Mouse (Mus musculus) heart, postnatal 0 days (tissue): ENCODE data around the gene Ache. TPM values are rescaled to one million over a fixed set of nuclear protein-coding genes. Genes with fewer than 3 reads are reported as not detected.

ENCODE experiments used
- ATAC-seq: fragments of 200-750 bp; cut with Nextera tagmentation; 2 replicates; pipeline ENCODE4 v1.8.0; 2017; ENCODE audit warnings: low read depth, moderate number of reproducible peaks, moderate library complexity; ENCODE audit not compliant: insufficient read depth
- DNase-seq: peaks from one replicate; pipeline ENCODE4 v3.0.0-alpha.2; 2016; ENCODE audit warnings: low spot score
- H3K27ac ChIP-seq: fragments of 300-500 bp; sonication (generic); 2 replicates; pipeline ENCODE4 v1.5.1; 2014; ENCODE audit warnings: low read depth, mild to moderate bottlenecking
- H3K27me3 ChIP-seq: fragments of 300-500 bp; sonication (generic); 2 replicates; pipeline ENCODE4 v1.6.1; 2014; ENCODE audit warnings: low read length, mixed read lengths; ENCODE audit not compliant: control insufficient read depth, insufficient read depth
- H3K36me3 ChIP-seq: fragments of 300-500 bp; sonication (generic); replicated peaks from 2 replicates; pipeline ENCODE4 v1.6.1; 2014; ENCODE audit warnings: low read length, mixed read lengths; ENCODE audit not compliant: control insufficient read depth, insufficient read depth
- H3K4me1 ChIP-seq: fragments of 300-500 bp; sonication (generic); 2 replicates; pipeline ENCODE4 v1.6.1; 2014; ENCODE audit warnings: antibody characterized with exemption; ENCODE audit not compliant: control insufficient read depth, insufficient read depth
- H3K4me2 ChIP-seq: fragments of 300-500 bp; sonication (generic); 2 replicates; pipeline ENCODE4 v1.6.1; 2014; ENCODE audit warnings: low read depth, mild to moderate bottlenecking, low read length, moderate library complexity
- H3K4me3 ChIP-seq: fragments of 300-500 bp; sonication (generic); 2 replicates; pipeline ENCODE4 v1.5.1; 2014; ENCODE audit warnings: low read depth, low read length
- H3K9ac ChIP-seq: fragments of 300-500 bp; sonication (generic); replicated peaks from 2 replicates; pipeline ENCODE4 v1.6.1; 2014; ENCODE audit warnings: low read depth, low read length, mixed read lengths
- H3K9me3 ChIP-seq: fragments of 300-500 bp; sonication (generic); replicated peaks from 2 replicates; pipeline ENCODE4 v1.6.1; 2016; ENCODE audit warnings: low read length; ENCODE audit not compliant: control insufficient read depth
- CTCF ChIP-seq: IDR thresholded peaks from 2 replicates; pipeline ENCODE4 v1.5.1; 2016; ENCODE audit warnings: antibody characterized with exemption, control low read depth, low read depth
- EP300 ChIP-seq: IDR thresholded peaks from 2 replicates; pipeline ENCODE4 v1.6.1; 2016; ENCODE audit warnings: antibody characterized with exemption, low read depth
- WGBS: fragments of 180-500 bp; shearing (Covaris S2); extraction: QIAGEN DNeasy Blood & Tissue Kit; methylation state at CpG from one replicate; pipeline ENCODE4 v1.1.7; 2014; 5-methylcytosine and 5-hydroxymethylcytosine counted together
- polyA plus RNA-seq: library from polyadenylated mRNA; unstranded; fragments of >200 nt; fragmentation: Nextera tagmentation; extraction: Ambion mirVana; gene quantifications from 2 replicates; pipeline ENCODE4 v1.2.1, GENCODE M21; 2015
- total RNA-seq: library from RNA; depleted of rRNA; stranded (reverse); fragments of >200 nt; gene quantifications from 2 replicates; pipeline ENCODE4 v1.2.3, GENCODE M21; 2014; ENCODE audit warnings: low replicate concordance

Gene Ache
- total and polyA plus RNA-seq, 2 experiments from 2014 or later = 2.3 to 5.3 TPM

GRCm38 (mm10) chr5:137293282-137293681 is 6.0 kb downstream of the Ache start:
- Histone ChIP-seq H3K4me3 (peak overlapping the region; percentile 61), H3K27ac (peak overlapping the region; percentile 92), H3K9me3 (no peaks in the 10 kb centered on the region), H3K27me3 (peaks cover 27% of the 10 kb centered on the region), H3K9ac (peak overlapping the region; percentile 66), H3K36me3 (peaks cover 33% of the 10 kb centered on the region), H3K4me1 (peaks cover 29% of the 10 kb centered on the region), H3K4me2 (peak overlapping the region; percentile 96)
- TF ChIP-seq EP300 (no peak), CTCF (0 out of 2 replicates have a peak, but pooled peaks have one; percentile 4)
- ATAC-seq (peak; percentile 24; the same call in 1 of the 2 replicates), DNase-seq (peak; percentile 50)
- under 1% methylated on average over 14 of the region's 15 CpGs for WGBS

GRCm38 (mm10) chr5:137293839-137294743 is 6.8 kb downstream of the Ache start, which contains the start of gene Ufsp1:
Ufsp1 (plus strand) TSS chr5:137294629.
- Histone ChIP-seq H3K4me2 (peak within 1 kb of the TSS; percentile 96), H3K9ac (peak within 1 kb of the TSS; percentile 66), H3K27me3 (peaks cover 23% of the 10 kb centered on the region), H3K9me3 (no peaks in the 10 kb centered on the region), H3K36me3 (peaks cover 41% of the 10 kb centered on the region), H3K4me3 (peak within 1 kb of the TSS; percentile 61), H3K27ac (peak within 1 kb of the TSS; percentile 92), H3K4me1 (peaks cover 23% of the 10 kb centered on the region)
- TF ChIP-seq EP300 (no peak), CTCF (no peak)
- peak; percentile 95 for DNase-seq
- peak; percentile 96 for ATAC-seq
- WGBS = under 1% methylated on average over 52 of the region's 52 CpGs

- no peak for TF ChIP-seq EP300
- TF ChIP-seq CTCF = no peak
- peak; percentile 40 for ATAC-seq
- Histone ChIP-seq H3K4me3 (peak overlapping the region; percentile 61), H3K36me3 (peaks cover 47% of the 10 kb centered on the region), H3K9ac (peak overlapping the region; percentile 54), H3K4me2 (peak overlapping the region; percentile 96), H3K27me3 (peaks cover 18% of the 10 kb centered on the region), H3K4me1 (peaks cover 18% of the 10 kb centered on the region), H3K9me3 (no peaks in the 10 kb centered on the region), H3K27ac (peak overlapping the region; percentile 92)
- DNase-seq = no peak
- 12% methylated on average over 18 of the region's 18 CpGs for WGBS
Observed at GRCm38 (mm10) chr5:137294744-137295093, 7.4 kb downstream of the Ache start.

GRCm38 (mm10) chr5:137295296-137295695 is 8.0 kb downstream of the Ache start:
- no peak for ATAC-seq
- peaks cover 18% of the 10 kb centered on the region for H3K4me1 ChIP-seq
- 76% methylated on average over 9 of the region's 9 CpGs for WGBS
- no peak overlapping the region; the same call in 1 of the 2 replicates for H3K4me3 ChIP-seq
- peak overlapping the region; percentile 92 for H3K27ac ChIP-seq
- peaks cover 12% of the 10 kb centered on the region for H3K27me3 ChIP-seq
- H3K36me3 ChIP-seq = peaks cover 53% of the 10 kb centered on the region
- H3K9me3 ChIP-seq = no peaks in the 10 kb centered on the region
- no peak overlapping the region for H3K9ac ChIP-seq
- peak overlapping the region; percentile 96; the same call in 1 of the 2 replicates for H3K4me2 ChIP-seq
- TF ChIP-seq CTCF = no peak
- no peak for TF ChIP-seq EP300
- DNase-seq = no peak

GRCm38 (mm10) chr5:137295712-137296111 is 8.4 kb downstream of the Ache start:
- H3K27me3 ChIP-seq = peaks cover 9% of the 10 kb centered on the region; the same call in 1 of the 2 replicates
- no peak overlapping the region for H3K9ac ChIP-seq
- peaks cover 57% of the 10 kb centered on the region for H3K36me3 ChIP-seq
- DNase-seq = no peak
- WGBS = 89% methylated on average over 15 of the region's 15 CpGs
- TF ChIP-seq CTCF = no peak
- no peak for TF ChIP-seq EP300
- peaks cover 18% of the 10 kb centered on the region for H3K4me1 ChIP-seq
- no peak overlapping the region for H3K4me3 ChIP-seq
- no peaks in the 10 kb centered on the region for H3K9me3 ChIP-seq
- ATAC-seq = no peak
- H3K27ac ChIP-seq = no peak overlapping the region
- H3K4me2 ChIP-seq = no peak overlapping the region
